Mouse (Mus musculus) R1 (cell line): ENCODE measurements around the gene Soga1.

Experiments used
- DNase-seq: peaks from one replicate; pipeline ENCODE4 v3.0.0-alpha.2; 2018; ENCODE audit warnings: low read depth, low spot score

The Soga1 gene

GRCm38 (mm10) chr2:157081331-157081730, 2.3 kb upstream of the Soga1 start:
- DNase-seq: no peak

- no peak for DNase-seq
Observed at GRCm38 (mm10) chr2:157079701-157080180, 687 bp upstream of the Soga1 start.

- DNase-seq: peak; percentile 33
Observed at GRCm38 (mm10) chr2:157078059-157078792, 828 bp downstream of the Soga1 start.

- DNase-seq: no peak
Observed at GRCm38 (mm10) chr2:157077641-157078058, 1.4 kb downstream of the Soga1 start.

GRCm38 (mm10) chr2:157077160-157077559, 1.9 kb downstream of the Soga1 start:
- no peak for DNase-seq

GRCm38 (mm10) chr2:157076585-157076984, 2.5 kb downstream of the Soga1 start:
- no peak for DNase-seq

- no peak for DNase-seq
Observed at GRCm38 (mm10) chr2:157075685-157076084, 3.4 kb downstream of the Soga1 start.

- DNase-seq: no peak
Observed at GRCm38 (mm10) chr2:157075226-157075625, 3.8 kb downstream of the Soga1 start.

GRCm38 (mm10) chr2:157074772-157075171, 4.3 kb downstream of the Soga1 start:
- no peak for DNase-seq

GRCm38 (mm10) chr2:157074186-157074724, 4.8 kb downstream of the Soga1 start:
- DNase-seq: no peak

GRCm38 (mm10) chr2:157073378-157074052, 5.5 kb downstream of the Soga1 start:
- no peak for DNase-seq

GRCm38 (mm10) chr2:157072316-157072990, 6.6 kb downstream of the Soga1 start:
- no peak for DNase-seq

GRCm38 (mm10) chr2:157071556-157071955, 7.5 kb downstream of the Soga1 start:
- DNase-seq: no peak

- no peak for DNase-seq
Observed at GRCm38 (mm10) chr2:157070365-157070764, 8.7 kb downstream of the Soga1 start.

GRCm38 (mm10) chr2:157069755-157070315, 9.2 kb downstream of the Soga1 start:
- DNase-seq: no peak

GRCm38 (mm10) chr2:157069355-157069735, 9.7 kb downstream of the Soga1 start:
- DNase-seq: no peak

GRCm38 (mm10) chr2:157068701-157069354, 10.2 kb downstream of the Soga1 start:
- no peak for DNase-seq

- no peak for DNase-seq
Observed at GRCm38 (mm10) chr2:157066731-157067430, 12.2 kb downstream of the Soga1 start.

GRCm38 (mm10) chr2:157065879-157066226, 13.2 kb downstream of the Soga1 start:
- no peak for DNase-seq

GRCm38 (mm10) chr2:157064978-157065878, 13.8 kb downstream of the Soga1 start:
- no peak for DNase-seq
